Mouse (Mus musculus) gastrocnemius, postnatal 25 days (tissue): ENCODE results near the gene Ncapg2. TPM values are rescaled to one million over a fixed set of nuclear protein-coding genes. Genes with fewer than 3 reads are reported as not detected.

ENCODE experiments used
- DNase-seq: peaks from one replicate; pipeline ENCODE4 v3.0.0; 2022
- long read RNA-seq, 2 experiments: library from polyadenylated mRNA; stranded (forward); transcript quantifications; one replicate each; pipeline ENCODE4 v2.0.0; 2021
- total RNA-seq, 2 experiments: library from RNA; stranded (reverse); gene quantifications; 1 replicate in 1 of 2; 2 replicates in 1 of 2; pipeline ENCODE4 v1.2.3; 2021

The Ncapg2 gene
- 1 to 10 TPM; 1.5 to 2.3 TPM for total RNA-seq
- long read RNA-seq, experiment 1, partial matches to known transcripts, result 0 of 1 reads
- long read RNA-seq, experiment 1, other reads (novel, unspliced or antisense), result 1 of 1 reads
- long read RNA-seq, experiment 2, result 0 reads

DNA sequence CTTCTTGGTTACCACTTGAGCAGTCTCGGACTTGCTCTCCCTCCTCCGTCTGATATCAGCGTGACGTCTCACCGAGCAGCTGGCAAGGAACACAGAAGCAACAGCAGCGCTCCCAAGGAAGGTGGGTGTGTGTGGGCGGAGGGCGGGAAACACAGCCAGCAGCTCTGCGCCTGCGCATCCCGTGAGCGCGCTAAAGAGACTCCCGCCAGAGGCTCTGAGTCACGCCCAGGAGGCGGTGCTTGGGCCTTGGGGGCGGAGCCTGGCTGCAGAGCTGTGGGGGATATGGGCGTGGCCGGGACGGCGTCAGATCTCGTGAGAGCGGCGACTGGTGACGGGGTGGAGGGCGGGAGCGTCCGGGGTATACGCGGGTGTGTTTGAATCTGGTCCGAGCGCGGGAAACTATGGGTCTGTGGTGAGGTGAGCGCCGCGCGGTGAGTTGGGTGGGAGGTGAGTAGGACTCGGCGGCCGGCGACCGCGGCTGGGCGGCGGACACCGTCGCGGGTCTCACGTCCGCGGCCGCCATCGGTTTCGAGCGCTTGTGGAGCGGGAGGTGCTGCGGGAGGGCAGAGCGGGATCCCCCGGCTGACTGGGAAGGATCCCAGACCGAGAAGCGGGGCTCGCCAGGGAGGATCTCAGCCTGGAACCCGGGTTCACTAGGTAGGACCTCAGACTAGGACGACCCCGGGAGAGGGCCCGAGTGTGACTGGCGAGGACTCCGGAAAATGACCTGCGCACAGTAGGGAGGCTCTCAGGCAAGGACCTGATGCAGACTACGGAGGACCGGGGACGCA is at the start of gene Ncapg2:
Gene Ncapg2, plus strand, starts transcription at position 358 of the 791 bp plus-strand sequence.
- peak; percentile 95 for DNase-seq

DNA sequence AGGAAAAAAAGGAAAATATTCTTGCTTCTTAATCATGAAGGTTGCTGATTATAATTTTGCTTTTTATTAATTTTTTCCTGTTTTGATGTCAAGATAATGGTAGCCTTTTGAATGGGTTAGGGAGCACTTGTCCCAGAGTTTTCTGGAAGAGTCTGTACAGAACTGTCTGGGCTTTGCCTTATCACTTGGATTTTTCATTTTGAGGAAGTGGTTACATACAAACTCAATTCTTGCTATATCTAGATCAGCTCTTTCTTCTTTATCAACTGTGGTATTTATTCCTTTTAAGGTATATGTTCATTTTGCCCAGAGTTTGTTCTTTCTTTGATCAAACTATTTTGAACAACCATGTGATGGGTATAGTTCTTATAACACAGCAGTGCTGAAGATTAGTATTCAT is 43.1 kb upstream of the Ncapg2 start:
- no peak for DNase-seq

- DNase-seq, result no peak
Observed at GRCm38 (mm10) chr12:116366900-116367299, 38.3 kb upstream of the Ncapg2 start.

- DNase-seq, result no peak
Observed at GRCm38 (mm10) chr12:116367346-116367745, 37.9 kb upstream of the Ncapg2 start.

DNA sequence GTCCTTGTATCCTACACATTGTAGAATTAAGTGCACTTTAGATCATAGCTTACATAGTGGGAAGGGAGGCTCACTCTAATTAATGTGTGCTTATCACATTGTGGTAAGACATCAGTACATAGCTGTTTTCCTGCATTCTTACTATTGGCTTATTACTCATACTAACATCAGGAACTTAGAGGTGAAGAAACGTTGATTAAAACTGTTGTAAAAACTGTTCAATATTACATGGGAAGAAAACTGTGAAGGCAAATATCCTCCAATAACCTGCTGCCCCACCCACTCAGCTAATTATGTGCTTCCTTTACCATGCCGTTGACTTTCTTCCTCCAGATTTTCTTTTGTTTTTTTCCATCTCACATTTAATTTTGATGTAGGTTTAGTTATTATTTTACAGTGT is 36.3 kb upstream of the Ncapg2 start:
- DNase-seq, result no peak

- no peak for DNase-seq
Observed at GRCm38 (mm10) chr12:116383101-116383500, 22.1 kb upstream of the Ncapg2 start.

DNA sequence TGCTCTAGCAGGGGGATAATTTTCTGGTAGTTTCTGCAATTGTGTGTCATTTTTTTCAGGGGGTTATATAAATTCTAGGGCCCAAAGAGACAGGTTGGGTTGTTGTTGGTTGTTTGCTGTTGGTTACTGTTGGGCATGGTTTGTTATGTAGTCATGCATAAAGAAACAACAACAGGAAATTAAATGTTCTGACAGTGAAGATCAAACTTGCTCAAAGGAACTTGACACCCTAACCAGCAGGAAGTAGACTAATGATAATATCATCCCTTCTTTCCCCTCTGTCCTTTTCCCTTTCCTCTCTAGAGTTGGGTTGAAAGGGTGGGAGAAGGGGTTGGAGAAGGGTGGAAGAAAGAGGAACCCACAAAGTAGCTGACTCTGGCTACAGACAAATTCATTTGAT is 21.2 kb upstream of the Ncapg2 start:
- DNase-seq, result no peak

DNA sequence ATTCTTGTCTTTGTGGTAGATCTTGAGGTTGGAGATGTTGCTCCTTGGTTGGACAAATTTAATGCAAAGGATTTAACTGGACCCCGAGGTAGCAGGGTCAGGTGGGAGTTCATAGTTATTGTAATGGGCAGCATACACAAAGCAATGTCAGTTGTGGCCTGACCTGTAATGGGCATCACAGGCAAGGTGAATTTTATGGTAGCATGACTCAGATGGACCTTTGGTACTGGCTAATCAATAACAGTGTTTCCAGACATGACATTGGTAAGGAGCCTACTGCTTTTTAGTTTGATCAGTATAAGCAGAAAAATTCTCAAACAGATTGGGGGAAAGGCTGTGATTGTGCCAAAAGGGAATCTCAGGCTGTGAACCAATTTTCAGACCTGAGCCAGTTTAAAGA is 18.4 kb upstream of the Ncapg2 start:
- DNase-seq, result no peak

DNA sequence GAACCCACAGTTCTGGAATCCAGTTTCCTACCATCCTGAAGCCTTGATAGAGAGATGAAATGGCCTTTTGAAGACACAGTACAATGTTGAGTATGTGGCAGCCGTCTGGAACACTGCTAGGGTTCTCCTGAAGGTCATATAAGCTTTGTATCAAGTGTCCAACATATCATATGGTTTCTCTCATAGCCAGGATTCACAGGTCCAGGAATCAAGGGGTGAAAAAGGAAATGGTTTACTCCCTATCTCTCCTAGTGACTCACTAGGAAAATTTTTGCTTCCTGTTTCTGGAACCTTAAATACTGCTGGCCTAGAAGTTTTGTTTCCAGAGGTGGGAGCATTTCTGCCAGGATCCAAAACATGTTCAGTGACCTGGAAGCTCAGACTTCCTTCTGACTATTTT is 15.3 kb upstream of the Ncapg2 start:
- no peak for DNase-seq

DNA sequence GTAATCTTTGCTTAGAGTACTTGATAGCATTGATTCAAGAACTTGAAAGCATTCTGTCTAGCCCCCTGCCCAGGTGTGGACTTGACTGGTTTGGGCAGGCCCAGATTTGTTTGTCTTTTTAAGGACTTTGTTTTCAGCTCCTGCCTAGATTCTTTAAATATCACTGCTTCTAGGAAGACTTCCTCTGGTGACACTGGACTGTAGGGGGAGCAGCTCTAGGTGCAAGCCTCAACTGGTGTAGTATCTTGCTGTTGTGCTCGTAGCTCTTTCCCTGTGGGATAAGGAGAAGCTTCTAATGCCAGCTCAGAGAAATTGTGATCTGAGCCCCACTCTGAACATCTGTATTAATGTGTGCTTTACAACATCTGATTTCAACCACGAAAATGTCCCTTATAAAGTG is 10.9 kb upstream of the Ncapg2 start:
- no peak for DNase-seq

GRCm38 (mm10) chr12:116395312-116395711 is 9.9 kb upstream of the Ncapg2 start:
- no peak for DNase-seq

GRCm38 (mm10) chr12:116396072-116396695 is 9.0 kb upstream of the Ncapg2 start:
- no peak for DNase-seq

GRCm38 (mm10) chr12:116404012-116404679 is 1.1 kb upstream of the Ncapg2 start:
- no peak for DNase-seq

DNA sequence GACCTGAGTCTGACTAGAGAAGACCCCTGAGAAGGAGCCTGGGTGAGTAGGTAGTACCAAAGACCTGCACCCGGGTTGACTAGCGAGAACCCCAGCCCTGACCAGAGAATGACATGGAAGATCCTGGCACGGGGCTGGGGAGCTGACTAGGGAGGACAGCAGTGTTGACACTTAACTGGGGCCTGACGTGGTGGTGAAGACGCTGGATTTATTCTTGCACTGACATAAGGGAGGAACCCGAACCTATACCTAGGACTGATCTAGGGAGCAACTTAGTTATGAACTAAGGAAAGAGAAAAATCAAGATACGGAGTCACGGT is 594 bp downstream of the Ncapg2 start:
- DNase-seq, result no peak

DNA sequence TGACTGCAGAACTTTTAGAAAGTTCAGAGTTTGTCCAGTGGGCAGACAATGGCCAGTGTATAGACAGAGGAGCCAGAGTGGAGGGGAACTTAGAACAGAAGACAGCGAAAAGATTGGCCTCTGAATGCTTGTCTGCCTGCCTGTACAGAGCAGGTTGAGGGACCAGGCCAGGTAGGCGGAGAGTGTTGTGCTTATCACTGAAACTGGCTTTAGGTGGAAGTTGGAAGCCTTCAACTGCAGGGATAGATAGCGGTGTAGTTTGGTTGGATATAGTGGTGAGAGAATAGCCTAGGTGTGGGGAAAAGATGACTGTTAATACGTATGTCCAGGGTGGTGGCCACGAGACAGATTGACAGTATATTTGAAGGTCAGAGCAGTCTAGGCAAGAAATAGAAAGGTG is 2.7 kb downstream of the Ncapg2 start:
- DNase-seq, result no peak

GRCm38 (mm10) chr12:116414941-116415340 is 9.7 kb downstream of the Ncapg2 start:
- DNase-seq, result no peak

GRCm38 (mm10) chr12:116416514-116416913 is 11.3 kb downstream of the Ncapg2 start:
- DNase-seq, result no peak

- no peak for DNase-seq
Observed at GRCm38 (mm10) chr12:116421656-116422055, 16.5 kb downstream of the Ncapg2 start.

GRCm38 (mm10) chr12:116425392-116425791 is 20.2 kb downstream of the Ncapg2 start:
- DNase-seq, result no peak

DNA sequence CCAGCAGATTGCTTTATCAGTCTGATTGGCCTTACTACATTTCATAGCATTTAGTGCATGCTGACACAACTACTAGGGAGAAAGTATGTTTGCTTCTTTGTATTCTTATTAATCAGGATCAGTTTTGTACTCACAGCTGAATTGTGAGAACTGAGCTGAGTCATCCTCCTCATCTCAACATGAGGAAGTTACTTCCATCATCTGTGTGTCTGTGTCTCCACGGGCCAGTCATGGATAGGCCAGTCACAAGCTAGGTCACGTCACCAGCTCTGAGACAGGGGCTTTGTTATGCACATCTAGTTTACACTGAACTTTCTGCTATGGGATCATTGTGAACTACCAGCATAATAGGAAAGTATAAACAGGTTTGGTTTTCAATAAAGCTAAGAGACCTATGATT is 28.5 kb downstream of the Ncapg2 start:
- DNase-seq, result no peak

DNA sequence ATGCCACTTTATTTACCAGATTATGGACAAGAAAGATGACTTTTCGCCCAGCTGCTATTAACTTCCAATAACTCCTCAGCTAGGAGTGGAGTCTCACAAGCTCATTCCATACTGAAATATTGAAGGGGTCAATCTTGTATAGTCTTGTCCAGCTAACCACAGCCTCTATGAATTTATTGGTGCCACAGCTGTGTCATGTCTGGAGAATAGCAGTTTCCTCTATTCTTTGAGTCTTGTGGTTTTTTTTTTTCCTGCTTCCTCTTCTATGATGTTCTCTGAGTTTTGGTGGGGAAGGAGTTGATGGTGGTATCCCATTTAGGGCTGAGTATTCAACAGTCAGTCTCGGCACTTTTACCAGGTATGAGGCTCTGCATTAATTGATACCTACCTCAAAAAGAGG is 30.0 kb downstream of the Ncapg2 start:
- no peak for DNase-seq

DNA sequence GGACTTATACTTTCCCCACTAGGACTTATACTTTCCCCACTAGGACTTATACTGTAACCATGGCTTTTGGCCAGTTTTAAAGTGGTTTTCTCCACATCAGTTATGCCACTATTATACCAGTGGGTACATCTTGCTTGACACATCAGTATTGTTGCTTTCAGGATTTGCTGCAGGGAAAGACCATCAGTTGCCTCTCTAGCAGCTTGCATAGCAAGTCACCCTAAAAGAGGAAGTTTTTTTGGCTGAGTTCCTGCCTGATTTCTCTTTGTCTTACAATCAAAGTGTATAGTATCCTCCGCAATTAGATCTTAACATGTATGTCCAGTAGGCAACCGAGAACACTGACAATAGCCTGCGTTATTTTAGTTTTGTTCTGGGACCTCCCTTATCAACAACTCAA is 30.9 kb downstream of the Ncapg2 start:
- no peak for DNase-seq

GRCm38 (mm10) chr12:116438591-116438990 is 33.4 kb downstream of the Ncapg2 start:
- no peak for DNase-seq
